Mouse (Mus musculus): Measurements from ENCODE around the gene Sympk.

Sympk gene

DNA sequence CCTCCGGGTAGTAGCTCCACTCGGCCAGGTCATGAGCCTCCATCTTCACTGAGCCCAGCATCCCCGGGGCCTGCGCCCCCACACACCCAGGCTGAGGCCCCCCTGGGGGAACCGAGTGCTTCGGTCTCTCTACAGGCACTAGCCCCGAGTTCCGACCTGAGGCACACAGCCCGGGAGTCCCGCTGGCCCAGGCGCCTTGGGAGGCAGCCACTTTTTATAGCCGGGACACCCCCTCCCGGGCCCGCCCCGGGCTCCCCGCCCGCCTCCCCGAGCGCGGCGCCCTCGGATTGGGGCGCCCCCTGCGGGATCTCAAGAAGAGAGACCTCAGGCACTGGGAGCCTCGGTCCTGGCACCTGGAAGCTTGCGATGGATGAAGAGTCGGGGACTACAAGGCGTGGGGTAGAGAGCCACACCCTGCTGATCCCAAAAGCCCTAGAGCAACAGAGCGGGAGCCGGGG is 791 bp upstream of the Sympk start, which contains the start of gene Foxa3:
Foxa3 (minus strand) TSS at position 182 of the 458 bp plus-strand sequence.
- TF ChIP-seq GATA4 (IDR thresholded peaks at IDR 0.05; ENCODE audit: insufficient replicate concordance, low read length): no peak

DNA sequence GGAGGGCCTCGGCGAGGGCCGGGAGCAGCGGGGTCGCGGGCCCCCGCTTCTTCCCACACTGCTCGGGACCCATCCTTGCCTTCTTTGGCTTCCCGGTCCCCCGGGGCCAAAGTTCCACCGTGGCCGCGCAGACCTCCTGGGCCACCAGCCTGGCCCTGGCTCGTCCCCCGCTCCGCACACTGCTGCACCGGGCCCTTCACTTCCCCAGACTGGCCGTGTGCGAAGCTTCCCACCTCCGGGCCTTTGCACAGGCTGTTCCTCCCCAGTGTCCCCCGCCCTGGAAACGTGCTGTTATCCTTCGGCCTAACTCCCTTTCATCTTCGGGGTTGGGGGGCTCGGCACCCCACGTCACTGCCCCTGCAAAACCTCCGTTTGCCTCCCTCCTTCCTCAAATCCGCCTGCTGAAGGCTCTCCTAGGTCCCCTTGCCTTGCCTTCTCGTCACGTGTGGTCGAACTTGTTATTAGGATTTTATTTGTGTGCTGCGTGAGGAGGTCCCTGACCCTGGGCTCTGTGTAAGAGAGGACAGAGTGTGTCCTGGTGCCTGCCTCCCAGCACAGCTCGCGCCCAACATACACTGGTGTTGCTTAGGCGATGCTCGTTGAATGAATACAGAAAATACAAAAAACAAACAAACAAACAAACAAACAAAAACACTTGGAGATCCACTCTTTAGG is 541 bp downstream of the Sympk start:
- TF ChIP-seq GATA4 (IDR thresholded peaks at IDR 0.05; ENCODE audit: insufficient replicate concordance, low read length): no peak

DNA sequence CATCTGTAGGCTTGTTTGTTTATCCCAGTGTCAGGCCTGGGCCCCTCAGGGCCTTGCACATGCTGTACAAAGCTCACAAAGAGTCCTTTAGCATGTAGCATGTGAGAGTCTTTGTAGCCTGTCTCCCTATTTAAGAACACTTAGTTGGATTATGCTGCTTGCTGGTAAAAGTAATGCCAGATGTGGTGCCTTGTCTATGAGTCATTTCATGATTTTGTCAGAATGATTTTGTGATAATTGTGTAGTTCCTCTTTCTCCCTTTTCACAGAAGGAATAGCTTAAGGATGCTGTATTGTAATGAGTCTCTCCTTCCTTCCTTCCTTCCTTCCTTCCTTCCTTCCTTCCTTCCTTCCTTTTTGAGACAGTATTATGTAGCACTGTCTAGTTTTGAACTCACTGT is 3.9 kb downstream of the Sympk start:
- no peak for TF ChIP-seq GATA4 (IDR thresholded peaks at IDR 0.05; ENCODE audit: insufficient replicate concordance, low read length)

DNA sequence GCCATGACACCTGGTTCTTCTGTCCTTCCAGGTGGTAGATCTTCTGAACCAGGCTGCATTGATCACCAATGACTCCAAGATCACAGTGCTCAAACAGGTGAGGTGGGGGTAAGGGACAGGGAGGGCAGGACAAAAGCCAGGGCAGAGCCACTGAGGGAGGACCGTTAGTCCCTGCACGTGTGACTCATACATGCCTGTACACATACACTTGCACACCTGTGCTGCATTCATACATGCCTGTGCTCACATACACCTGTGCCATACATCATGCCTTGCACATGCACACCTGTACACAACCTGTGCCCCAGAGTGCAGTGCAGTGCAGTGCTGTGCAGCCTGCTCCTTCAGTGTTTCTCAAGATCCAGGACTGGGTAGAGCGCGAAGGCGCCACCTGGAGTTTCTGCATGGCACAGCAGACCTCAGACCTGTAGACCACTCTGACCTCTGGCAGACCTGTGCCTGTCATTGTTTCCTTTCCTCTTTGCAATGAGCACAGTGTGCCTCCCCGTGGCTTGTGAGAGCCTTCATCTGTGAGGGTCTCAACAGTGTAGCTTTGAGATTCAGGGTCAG is 5.0 kb downstream of the Sympk start:
- TF ChIP-seq GATA4 (IDR thresholded peaks at IDR 0.05; ENCODE audit: insufficient replicate concordance, low read length): no peak

DNA sequence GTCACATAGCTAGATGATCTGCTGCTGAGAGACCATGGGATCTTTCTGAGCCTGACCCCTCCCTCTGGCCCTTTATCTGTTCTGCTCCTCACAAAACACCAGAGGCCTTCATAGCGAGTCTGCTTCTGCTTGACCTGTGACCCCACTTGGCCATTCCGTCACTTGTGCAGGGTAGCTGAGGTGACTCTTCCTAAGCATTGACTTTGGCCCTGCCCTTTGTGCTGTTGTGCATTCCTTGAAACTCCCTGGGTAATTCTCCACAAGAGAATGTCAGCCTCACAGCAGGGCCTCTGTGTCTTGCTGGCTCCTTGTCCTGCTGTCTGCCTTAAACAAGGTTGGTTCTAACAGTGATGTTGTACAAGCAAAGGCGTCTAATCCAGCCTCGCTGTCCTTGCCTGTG is 7.5 kb downstream of the Sympk start:
- no peak for TF ChIP-seq GATA4 (IDR thresholded peaks at IDR 0.05; ENCODE audit: insufficient replicate concordance, low read length)

DNA sequence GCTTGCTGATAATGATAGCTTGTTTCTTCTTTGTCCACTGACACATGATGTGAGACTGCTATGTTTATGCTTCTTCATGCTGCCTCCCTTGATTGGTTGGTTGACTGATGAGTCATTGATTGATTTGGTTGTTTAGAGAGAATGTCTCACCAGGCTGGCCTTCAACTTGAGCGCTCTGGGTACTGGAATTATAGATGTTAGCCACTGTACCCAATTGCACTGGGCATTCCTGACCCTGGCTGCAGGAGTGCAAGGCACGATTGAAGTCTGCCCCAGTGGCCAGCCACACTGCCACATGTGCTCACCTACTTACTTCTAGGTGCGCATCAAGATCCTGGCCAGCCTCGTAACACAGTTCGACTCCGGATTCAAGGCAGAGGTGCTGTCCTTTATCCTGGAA is 20.4 kb downstream of the Sympk start:
- no peak for TF ChIP-seq GATA4 (IDR thresholded peaks at IDR 0.05; ENCODE audit: insufficient replicate concordance, low read length)

DNA sequence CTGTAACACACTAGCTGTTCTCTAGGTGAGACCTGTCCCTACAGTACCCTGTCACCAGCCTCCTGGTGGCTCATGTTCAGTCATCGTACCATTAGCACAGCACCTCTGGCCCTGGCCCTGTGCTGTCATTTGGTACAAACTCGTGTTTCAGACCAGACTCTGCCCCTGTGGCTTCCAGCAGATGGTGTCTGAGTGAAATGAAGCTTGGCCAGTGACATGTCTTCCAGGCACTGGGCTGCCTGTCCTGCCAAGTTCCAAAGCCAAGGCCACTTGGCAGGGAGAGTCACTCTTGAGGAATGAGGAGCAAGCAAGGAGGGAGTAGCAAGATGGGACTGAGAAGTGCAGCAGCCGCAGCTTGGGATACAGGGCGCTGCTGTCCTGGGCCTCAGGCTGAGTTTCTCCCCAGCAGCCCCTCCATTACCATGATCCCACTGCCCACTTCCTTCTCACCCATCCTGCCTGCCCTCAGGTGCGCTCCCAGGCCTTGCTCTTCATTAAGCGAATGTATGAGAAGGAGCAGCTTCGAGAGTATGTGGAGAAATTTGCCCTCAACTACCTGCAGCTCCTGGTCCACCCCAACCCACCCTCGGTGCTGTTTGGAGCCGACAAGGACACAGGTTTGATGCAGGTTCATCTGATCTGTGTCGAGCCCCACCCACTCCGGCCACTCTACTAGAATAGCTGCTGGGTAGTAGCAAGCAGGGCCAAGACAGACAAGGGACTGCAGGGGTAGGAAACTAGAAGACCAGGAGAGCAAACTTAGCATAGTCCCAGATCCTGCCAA is 22.3 kb downstream of the Sympk start:
- TF ChIP-seq GATA4 (IDR thresholded peaks at IDR 0.05; ENCODE audit: insufficient replicate concordance, low read length): no peak

DNA sequence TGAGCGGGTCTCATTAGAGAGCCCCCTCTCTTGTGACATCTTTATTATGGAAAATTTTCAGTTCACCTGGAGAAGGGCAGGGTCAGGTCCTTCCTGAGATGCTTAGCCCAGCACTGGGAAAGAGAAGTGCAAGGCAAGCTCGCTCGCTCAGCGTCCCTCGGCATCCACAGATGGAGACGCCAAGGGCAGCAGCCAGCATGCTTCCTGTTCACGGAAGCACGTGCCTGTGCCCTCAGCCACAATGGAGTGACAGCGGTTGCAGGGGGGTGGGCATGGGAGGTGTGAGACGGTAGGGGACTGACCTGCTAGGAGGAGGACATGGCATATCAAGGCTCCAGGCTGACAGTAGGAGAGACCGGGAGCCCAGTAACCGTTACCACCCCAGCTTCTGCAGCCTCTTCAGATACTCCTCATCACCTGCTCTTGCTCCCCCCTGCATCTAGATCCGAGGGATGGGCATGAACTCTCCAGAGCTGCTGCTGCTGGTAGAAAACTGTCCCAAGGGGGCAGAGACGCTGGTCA is 23.9 kb downstream of the Sympk start:
- TF ChIP-seq GATA4 (IDR thresholded peaks at IDR 0.05; ENCODE audit: insufficient replicate concordance, low read length): no peak

DNA sequence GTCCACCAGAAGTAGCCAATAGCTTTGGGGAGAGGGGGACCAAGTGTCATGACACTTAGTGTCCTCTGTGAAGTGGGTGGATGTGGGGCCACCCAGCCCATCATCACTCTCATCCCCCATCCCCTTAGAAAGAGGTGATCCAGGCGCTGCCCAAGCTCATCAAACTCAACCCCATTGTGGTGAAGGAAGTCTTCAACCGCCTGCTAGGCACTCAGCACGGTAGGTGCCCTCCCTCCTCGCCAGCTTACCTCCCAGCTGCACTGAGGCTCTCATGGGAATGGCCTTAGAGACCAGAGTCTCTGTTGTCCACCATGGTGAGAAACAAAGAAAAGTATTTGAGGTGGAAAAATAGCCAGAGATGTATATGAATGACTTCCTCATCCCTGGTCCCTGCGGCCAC is 25.1 kb downstream of the Sympk start:
- TF ChIP-seq GATA4 (IDR thresholded peaks at IDR 0.05; ENCODE audit: insufficient replicate concordance, low read length): no peak

DNA sequence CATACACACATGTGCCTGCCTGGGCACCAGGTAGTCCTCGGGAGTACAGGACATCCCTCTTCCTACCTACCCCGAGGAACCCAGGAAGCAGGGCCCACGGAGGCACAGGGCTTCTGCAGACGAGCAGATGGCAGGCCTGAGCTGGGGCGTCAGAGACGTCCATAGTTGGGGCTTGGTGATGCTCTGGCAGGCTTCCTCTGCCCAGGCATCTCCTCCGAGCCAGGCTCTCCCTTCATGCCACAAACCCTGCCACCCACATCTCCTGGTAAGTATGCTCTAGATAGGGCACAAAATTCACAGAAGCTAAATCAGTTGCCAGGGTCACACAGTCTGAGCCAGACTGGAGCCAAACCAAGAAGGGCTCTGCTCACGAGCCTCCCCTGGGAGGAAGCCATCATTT is 26.0 kb downstream of the Sympk start:
- TF ChIP-seq GATA4 (IDR thresholded peaks at IDR 0.05; ENCODE audit: insufficient replicate concordance, low read length): no peak

DNA sequence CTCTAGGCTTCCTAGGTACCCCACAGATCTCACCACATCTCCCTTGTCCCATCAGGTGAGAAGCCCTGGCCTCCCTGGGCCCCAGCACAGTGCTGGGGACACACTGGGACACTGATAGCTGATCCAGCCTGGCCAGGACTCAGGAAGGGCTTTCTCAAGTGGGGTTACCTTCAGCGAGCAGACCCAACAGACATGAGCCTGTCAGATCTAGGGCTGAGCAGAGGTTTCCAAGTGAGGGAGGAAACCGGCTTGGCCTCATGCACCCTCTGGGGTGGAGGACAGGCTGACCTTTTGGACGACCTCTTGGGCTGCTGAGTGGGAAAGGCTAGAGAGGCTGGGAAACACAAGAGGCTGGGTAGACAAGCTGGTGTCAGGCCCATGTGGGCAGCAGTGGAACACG is 27.0 kb downstream of the Sympk start:
- TF ChIP-seq GATA4 (IDR thresholded peaks at IDR 0.05; ENCODE audit: insufficient replicate concordance, low read length): no peak

DNA sequence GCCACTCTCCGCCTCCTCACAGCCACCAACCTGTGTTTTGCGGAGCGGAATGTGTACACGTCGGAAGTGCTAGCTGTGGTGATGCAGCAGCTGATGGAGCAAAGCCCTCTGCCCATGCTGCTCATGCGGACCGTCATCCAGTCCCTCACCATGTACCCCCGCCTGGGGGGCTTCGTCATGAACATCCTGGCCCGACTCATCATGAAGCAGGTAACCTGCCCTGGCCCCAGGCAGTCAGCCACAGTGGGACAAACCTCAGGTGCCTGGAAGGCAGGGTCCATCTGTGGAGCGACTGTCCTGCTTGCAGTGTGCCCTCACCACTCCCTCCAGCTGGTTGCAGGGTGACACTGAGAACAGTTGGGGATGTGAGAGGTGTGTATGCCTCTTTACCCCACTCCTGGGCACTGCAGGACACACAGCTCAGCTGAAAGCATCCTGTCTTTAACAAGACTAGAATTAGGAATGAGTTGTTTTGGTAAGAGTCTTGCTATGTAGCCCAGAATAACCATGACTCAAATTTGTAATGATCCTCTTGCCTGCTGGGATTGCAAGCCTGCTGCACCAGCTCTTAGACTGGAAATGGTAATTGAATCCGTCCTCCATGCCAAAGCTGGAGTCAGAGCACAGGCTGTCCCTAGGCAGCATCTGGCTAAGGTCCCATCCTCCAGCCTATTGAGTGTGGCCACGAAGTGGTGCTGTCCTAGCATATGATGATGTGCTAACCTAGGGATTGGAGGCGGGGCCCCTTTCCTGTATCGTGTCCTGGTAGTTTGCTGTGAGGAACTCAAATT is 28.4 kb downstream of the Sympk start:
- no peak for TF ChIP-seq GATA4 (IDR thresholded peaks at IDR 0.05; ENCODE audit: insufficient replicate concordance, low read length)

DNA sequence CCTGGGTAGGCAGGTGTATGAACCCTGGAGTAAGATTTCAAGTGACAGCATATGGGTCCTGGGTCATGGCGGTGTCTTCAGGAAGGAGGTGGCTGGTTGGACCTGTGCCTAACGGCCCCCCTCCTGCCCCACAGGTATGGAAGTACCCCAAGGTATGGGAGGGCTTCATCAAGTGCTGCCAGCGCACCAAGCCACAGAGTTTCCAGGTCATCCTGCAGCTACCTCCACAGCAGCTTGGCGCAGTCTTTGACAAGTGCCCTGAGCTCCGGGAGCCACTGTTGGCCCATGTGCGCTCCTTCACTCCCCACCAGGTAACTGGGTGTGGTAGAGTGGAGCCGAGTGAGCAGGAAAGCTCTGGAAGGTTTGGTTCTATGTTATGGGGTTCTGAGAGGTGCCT is 29.0 kb downstream of the Sympk start:
- TF ChIP-seq GATA4 (IDR thresholded peaks at IDR 0.05; ENCODE audit: insufficient replicate concordance, low read length): no peak

DNA sequence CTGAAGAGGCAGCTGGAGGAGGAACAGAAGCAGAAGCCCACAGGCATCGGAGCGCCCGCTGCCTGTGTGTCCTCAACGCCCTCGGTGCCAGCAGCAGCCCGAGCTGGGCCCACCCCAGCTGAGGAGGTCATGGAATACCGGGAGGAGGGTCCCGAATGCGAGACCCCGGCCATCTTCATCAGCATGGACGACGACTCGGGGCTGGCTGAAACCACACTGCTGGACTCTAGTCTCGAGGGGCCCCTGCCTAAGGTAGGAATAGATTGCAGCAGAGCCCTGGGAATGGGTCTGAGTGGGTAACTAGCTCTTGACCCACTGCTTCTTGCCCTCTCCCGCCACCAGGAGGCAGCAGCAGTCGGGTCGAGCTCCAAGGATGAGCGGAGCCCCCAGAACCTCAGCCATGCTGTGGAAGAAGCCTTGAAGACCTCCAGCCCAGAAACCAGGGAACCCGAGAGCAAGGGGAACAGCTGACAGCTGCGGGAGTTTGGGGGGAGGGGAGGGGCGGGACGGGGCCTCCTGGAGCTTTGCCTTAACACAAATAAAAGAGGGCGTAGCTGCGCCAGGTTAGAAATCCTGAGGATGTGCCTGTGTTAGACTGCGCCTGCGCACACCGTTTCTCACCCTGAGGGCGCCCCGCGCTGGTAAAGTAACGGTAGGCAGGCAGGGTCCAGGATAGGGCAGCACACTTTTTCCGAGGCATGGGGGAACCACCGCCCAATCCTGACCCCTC is 30.0 kb downstream of the Sympk start, which contains the start of gene Rsph6a:
Rsph6a (plus strand) TSS at position 644 of the 730 bp plus-strand sequence.
- TF ChIP-seq GATA4 (IDR thresholded peaks at IDR 0.05; ENCODE audit: insufficient replicate concordance, low read length): no peak

DNA sequence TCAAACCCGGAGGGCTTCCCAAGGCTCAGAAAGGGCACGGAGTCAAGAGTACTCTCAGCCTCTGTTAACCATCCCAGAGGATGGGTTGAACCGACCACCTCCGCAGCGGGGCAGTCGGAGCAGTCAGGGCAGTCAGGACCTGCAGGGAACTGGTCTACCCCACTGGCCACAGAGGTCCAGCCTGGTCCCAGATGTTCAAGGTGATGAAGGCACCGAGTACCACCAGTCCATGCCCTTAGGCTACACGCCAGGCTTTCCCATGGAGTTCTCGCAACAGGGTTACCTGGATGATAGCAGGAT is 30.6 kb downstream of the Sympk start:
- no peak for TF ChIP-seq GATA4 (IDR thresholded peaks at IDR 0.05; ENCODE audit: insufficient replicate concordance, low read length)
